ENCODE assay signal across 8 mouse cellular contexts in the genomic region with DNA sequence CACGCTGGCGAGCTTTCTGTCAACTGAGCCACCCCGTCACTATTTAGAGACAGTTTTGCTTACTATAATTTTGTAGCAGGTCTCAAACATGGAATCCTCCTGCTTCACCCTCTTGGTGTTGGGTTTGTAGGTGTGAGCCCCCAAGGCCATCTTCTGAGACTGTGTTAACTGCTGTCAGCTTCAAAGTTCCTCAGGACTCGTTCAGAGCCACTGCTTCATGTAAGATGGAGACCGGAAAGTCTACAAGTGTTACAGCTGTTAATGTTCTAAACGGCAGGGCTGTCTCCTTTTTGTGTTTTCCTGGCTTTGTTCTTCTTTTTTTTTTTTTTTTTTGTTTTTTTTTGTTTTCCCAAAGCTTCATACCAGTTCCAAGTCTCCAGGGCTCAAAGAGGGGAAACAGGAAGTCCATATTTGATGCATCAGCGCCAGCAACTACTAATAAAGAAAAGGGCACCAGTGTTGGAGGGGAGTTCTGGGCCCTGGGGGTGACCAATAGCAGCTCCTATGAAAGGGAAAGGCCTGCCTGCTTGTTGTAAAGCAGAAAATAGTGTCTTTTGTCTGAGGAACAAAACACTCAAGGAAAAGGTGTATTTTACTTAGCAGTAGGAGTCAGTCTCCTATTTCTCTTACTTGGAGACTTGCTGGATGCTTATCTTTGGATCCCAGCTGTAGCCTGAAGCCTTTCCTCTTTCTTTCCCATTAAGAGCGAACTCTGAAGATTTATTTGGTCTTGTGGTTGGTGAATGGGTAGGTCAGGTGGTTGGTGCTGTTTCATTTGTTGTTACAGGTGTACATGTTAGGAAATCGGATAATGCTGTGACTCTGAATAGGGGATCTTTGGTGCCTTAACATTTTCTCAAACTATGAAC. TPM values are rescaled to one million over a fixed set of nuclear protein-coding genes. Genes with fewer than 3 reads are reported as not detected.
A peak's percentile ranks its signal among the peaks of the same experiment; 100 is the strongest.
DNase-seq lines count a peak whose midpoint lies in the region; ATAC-seq and TF ChIP-seq lines count a peak whose summit lies in the region.

No protein-coding gene starts in this region.

- no peak for TF ChIP-seq CTCF in lung, embryonic 14.5 days (IDR thresholded peaks at IDR 0.05; ENCODE audit: low read depth)
- no peak for TF ChIP-seq CTCF in forebrain, postnatal 0 days (IDR thresholded peaks at IDR 0.05; ENCODE audit: low read depth)
- TF ChIP-seq CTCF in midbrain, postnatal 0 days (IDR thresholded peaks at IDR 0.05), result no peak

- no peaks in the 10 kb centered on the region for H3K27me3 ChIP-seq in lung, embryonic 14.5 days (ENCODE audit: insufficient read depth, low read length)
- no peaks in the 10 kb centered on the region for H3K27me3 ChIP-seq in forebrain, postnatal 0 days (ENCODE audit: insufficient read depth, low read length)
- H3K27me3 ChIP-seq in kidney, embryonic 15.5 days, result no peaks in the 10 kb centered on the region
- H3K27me3 ChIP-seq in midbrain, postnatal 0 days (ENCODE audit: insufficient read depth, low read length), result no peaks in the 10 kb centered on the region

- no peak for ATAC-seq in lung, embryonic 14.5 days (ENCODE audit: insufficient read depth)
- ATAC-seq in forebrain, postnatal 0 days, result no peak
- no peak for ATAC-seq in kidney, embryonic 15.5 days (replicated peaks; ENCODE audit: low FRiP score)
- ATAC-seq in midbrain, postnatal 0 days (ENCODE audit: low FRiP score), result no peak

- DNase-seq in lung, embryonic 14.5 days, result peak; percentile 33
- no peak for DNase-seq in lung, adult 18-20 months
- no peak for DNase-seq in forebrain, postnatal 0 days
- no peak for DNase-seq in midbrain, postnatal 0 days (ENCODE audit: low spot score)
- DNase-seq in thymus, postnatal 25 days, result no peak
- DNase-seq in embryo, embryonic 10.5 days (ENCODE audit: low spot score), result no peak
- no peak for DNase-seq in c-Kit-positive CD71-positive TER-119-positive erythroid progenitor cells, embryonic 14.5 days (ENCODE audit: low spot score)

- no peak overlapping the region for H3K4me3 ChIP-seq in lung, embryonic 14.5 days (ENCODE audit: low read depth, low read length)
- H3K4me3 ChIP-seq in forebrain, postnatal 0 days (ENCODE audit: low read depth, low read length), result no peak overlapping the region
- H3K4me3 ChIP-seq in kidney, embryonic 15.5 days (replicated peaks), result no peak overlapping the region
- no peak overlapping the region for H3K4me3 ChIP-seq in midbrain, postnatal 0 days (ENCODE audit: low read depth, low read length)

- WGBS in lung, embryonic 14.5 days, result 67% methylated on average over 9 of the region's 9 CpGs
- 64% methylated on average over 9 of the region's 9 CpGs for WGBS in forebrain, postnatal 0 days
- 47% methylated on average over 9 of the region's 9 CpGs for WGBS in kidney, embryonic 15.5 days
- 63% methylated on average over 9 of the region's 9 CpGs for WGBS in midbrain, postnatal 0 days

- H3K9ac ChIP-seq in lung, embryonic 14.5 days, result no peak overlapping the region
- no peak overlapping the region for H3K9ac ChIP-seq in forebrain, postnatal 0 days
- H3K9ac ChIP-seq in kidney, embryonic 15.5 days, result no peak overlapping the region
- H3K9ac ChIP-seq in midbrain, postnatal 0 days (replicated peaks; ENCODE audit: low read length, poor library complexity, severe bottlenecking), result no peak overlapping the region

- H3K9me3 ChIP-seq in lung, embryonic 14.5 days (ENCODE audit: low read depth, low read length), result no peaks in the 10 kb centered on the region
- H3K9me3 ChIP-seq in forebrain, postnatal 0 days (ENCODE audit: low read length), result no peaks in the 10 kb centered on the region
- no peaks in the 10 kb centered on the region for H3K9me3 ChIP-seq in kidney, embryonic 15.5 days (replicated peaks)
- H3K9me3 ChIP-seq in midbrain, postnatal 0 days (ENCODE audit: low read length), result no peaks in the 10 kb centered on the region

- H3K36me3 ChIP-seq in lung, embryonic 14.5 days (ENCODE audit: insufficient read depth), result no peaks in the 10 kb centered on the region
- no peaks in the 10 kb centered on the region for H3K36me3 ChIP-seq in forebrain, postnatal 0 days (ENCODE audit: insufficient read depth)
- no peaks in the 10 kb centered on the region for H3K36me3 ChIP-seq in kidney, embryonic 15.5 days
- no peaks in the 10 kb centered on the region for H3K36me3 ChIP-seq in midbrain, postnatal 0 days (ENCODE audit: insufficient read depth, low read length)

- no peak overlapping the region for H3K4me2 ChIP-seq in lung, embryonic 14.5 days
- H3K4me2 ChIP-seq in forebrain, postnatal 0 days (ENCODE audit: low read depth), result no peak overlapping the region
- no peak overlapping the region for H3K4me2 ChIP-seq in kidney, embryonic 15.5 days
- H3K4me2 ChIP-seq in midbrain, postnatal 0 days (ENCODE audit: low read depth, low read length, poor library complexity, severe bottlenecking), result no peak overlapping the region

- no peaks in the 10 kb centered on the region; the same call in 1 of the 2 replicates for H3K4me1 ChIP-seq in lung, embryonic 14.5 days (ENCODE audit: insufficient read depth)
- 0 out of 2 replicates have a peak, but pooled peaks cover 4% of the 10 kb centered on the region for H3K4me1 ChIP-seq in forebrain, postnatal 0 days (ENCODE audit: insufficient read depth)
- peaks cover 24% of the 10 kb centered on the region for H3K4me1 ChIP-seq in kidney, embryonic 15.5 days
- peaks cover 3% of the 10 kb centered on the region; the same call in 1 of the 2 replicates for H3K4me1 ChIP-seq in midbrain, postnatal 0 days (ENCODE audit: insufficient read depth, low read length)

- peak overlapping the region; percentile 58; the same call in 1 of the 2 replicates for H3K27ac ChIP-seq in lung, embryonic 14.5 days (ENCODE audit: low read depth)
- 0 out of 2 replicates have a peak overlapping the region, but pooled peaks have one; percentile 29 for H3K27ac ChIP-seq in forebrain, postnatal 0 days (ENCODE audit: low read depth, low read length)
- peak overlapping the region; percentile 78 for H3K27ac ChIP-seq in kidney, embryonic 15.5 days
- H3K27ac ChIP-seq in midbrain, postnatal 0 days (ENCODE audit: low read depth, low read length), result peak overlapping the region; percentile 51; the same call in 1 of the 2 replicates

RNA-seq across cellular contexts. Expression of gene Znrf1, which starts 14.3 kb away (rescaled TPM):
- 39.4 and 51.6 TPM in 2 replicates for polyA plus RNA-seq in lung, embryonic 14.5 days (2014; fragmentation: Nextera tagmentation; extraction: Ambion mirVana)
- total RNA-seq in forebrain, postnatal 0 days (2014; rRNA removed), result 180 and 225 TPM in 2 replicates
- polyA plus RNA-seq in forebrain, postnatal 0 days (2015; fragmentation: Nextera tagmentation; extraction: Ambion mirVana), result 101 and 113 TPM in 2 replicates
- polyA plus RNA-seq in kidney, embryonic 15.5 days (2015; fragmentation: Nextera tagmentation; extraction: Ambion mirVana), result 25.2 and 28.6 TPM in 2 replicates
- total RNA-seq in midbrain, postnatal 0 days (2014; rRNA removed), result 229 and 234 TPM in 2 replicates
- polyA plus RNA-seq in midbrain, postnatal 0 days (2015; fragmentation: Nextera tagmentation; extraction: Ambion mirVana), result 87.8 and 96.5 TPM in 2 replicates

RNA-seq across cellular contexts. Expression of gene Wdr59, which starts 28.3 kb away (rescaled TPM):
- 4.4 TPM in 2 replicates for polyA plus RNA-seq in lung, embryonic 14.5 days (2014; fragmentation: Nextera tagmentation; extraction: Ambion mirVana)
- total RNA-seq in forebrain, postnatal 0 days (2014; rRNA removed), result 10.2 and 10.7 TPM in 2 replicates
- polyA plus RNA-seq in forebrain, postnatal 0 days (2015; fragmentation: Nextera tagmentation; extraction: Ambion mirVana), result 3.5 and 6.8 TPM in 2 replicates
- 6.7 and 7.0 TPM in 2 replicates for polyA plus RNA-seq in kidney, embryonic 15.5 days (2015; fragmentation: Nextera tagmentation; extraction: Ambion mirVana)
- total RNA-seq in midbrain, postnatal 0 days (2014; rRNA removed), result 11.6 and 17.1 TPM in 2 replicates
- 5.6 and 6.6 TPM in 2 replicates for polyA plus RNA-seq in midbrain, postnatal 0 days (2015; fragmentation: Nextera tagmentation; extraction: Ambion mirVana)
